Mouse (Mus musculus) megakaryocyte, embryonic 14.5 days (primary cell): ENCODE measurements at regions not wholly inside any gene's neighbourhood (a gene's known extent, or its start where the extent isn't known, plus 50 kb on each side); places are given as distances from the start of the nearest gene placed in this dataset.

Experiments
- FLI1 ChIP-seq: IDR thresholded peaks from 2 replicates; pipeline ENCODE4 v1.6.1; 2012; ENCODE audit warnings: low read length, inconsistent platforms, mixed read lengths
- GATA1 ChIP-seq: IDR thresholded peaks from 3 replicates; pipeline ENCODE4 v1.6.1; 2012; ENCODE audit warnings: mixed read lengths, low read length, inconsistent platforms, borderline replicate concordance

DNA sequence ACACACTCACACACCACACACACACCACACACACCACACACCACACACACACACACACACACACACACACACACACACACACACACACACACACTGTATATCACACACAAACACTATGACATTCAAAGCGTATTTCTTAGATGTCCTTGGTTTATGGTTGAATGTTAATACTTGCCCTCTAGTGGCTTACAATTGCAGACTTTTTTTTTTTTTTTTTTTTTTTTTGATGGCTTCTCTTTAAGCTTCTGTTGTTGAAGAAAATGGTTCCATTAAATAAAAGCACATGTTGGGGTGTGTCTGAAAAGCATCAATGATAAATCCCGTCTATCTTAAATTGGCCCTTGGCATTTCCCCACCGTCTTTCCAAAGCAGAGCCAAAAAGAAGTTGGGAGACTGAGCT, 79.5 kb upstream of the Nrbf2 start:
- TF ChIP-seq GATA1 (no peak), FLI1 (no peak)
